Mouse (Mus musculus) ovary, postnatal 36 days (tissue): Measurements from ENCODE around the gene Hist2h3c2.
"Not testable (repeated sequence)": the region's sequence is repeated elsewhere in the genome, so short reads cannot be mapped to it uniquely, and the experiment has no call there.

Experiments
- DNase-seq: peaks from one replicate; pipeline ENCODE4 v3.0.0; 2022; ENCODE audit warnings: low spot score, mixed read lengths

The Hist2h3c2 gene

GRCm38 (mm10) chr3:96235836-96236235, 3.1 kb downstream of the Hist2h3c2 start:
- no peak for DNase-seq

DNA sequence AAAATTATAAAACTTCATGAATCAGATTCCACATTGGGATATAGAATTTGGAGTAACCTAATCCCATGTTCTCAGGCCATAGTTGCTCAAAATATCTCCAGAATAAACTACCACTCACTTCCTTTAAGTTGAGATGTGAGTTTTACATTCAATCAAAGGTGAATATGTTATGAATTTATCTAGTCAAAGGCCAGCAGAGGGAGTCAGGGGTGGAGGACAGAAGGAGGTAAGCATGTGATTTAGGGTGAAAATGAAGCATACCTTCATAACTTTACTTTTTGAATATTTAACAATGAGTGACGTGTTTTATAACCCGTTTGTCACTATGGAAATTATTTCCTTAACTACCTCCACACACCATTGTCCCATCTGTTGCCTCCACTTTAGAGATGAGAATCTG, 4.0 kb downstream of the Hist2h3c2 start:
- no peak for DNase-seq

GRCm38 (mm10) chr3:96231758-96232120, 7.2 kb downstream of the Hist2h3c2 start:
- no peak for DNase-seq

DNA sequence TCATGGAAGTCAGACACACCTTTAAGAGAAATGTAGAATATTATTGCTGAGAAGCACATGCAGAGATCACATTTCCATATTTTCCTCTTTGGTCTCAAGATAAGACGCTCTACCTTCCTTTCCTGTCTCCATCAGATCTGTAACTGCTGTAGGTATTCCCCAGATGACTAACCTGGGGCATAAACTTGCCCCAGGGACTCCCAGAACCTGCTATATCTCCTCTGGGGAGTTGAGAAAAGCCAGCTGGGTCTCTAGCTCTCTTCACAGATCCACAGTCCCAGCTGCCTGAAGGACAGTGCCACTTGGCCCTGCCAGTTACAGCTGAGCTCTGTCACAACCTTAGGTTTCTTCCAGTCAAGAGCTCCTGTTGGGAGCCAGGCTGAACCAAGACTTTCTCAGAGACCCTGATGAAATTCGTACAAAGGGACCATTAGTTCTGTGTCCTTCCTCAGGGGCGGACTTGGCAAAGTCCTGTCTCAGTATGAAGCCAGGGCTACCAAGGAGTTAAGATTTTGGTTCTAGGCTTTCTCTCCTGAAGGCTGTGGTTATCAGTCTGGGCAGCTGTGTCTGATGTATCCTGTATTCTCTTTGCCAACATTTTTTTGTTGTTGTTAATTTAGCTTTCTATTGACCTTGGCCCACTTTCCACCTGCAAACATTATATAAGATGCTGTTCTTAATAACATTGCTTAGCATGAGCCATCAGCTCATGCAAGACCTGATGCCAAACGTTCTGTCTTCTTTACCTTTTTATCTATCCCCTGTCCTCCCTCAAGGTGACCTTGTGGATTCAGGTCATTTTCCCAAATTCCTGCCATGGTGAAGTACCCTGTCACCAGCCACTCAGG, 7.8 kb downstream of the Hist2h3c2 start:
- no peak for DNase-seq

- no peak for DNase-seq
These were observed 8.5 kb downstream of the Hist2h3c2 start for GRCm38 (mm10) chr3:96230404-96230803.

GRCm38 (mm10) chr3:96228828-96229227, 10.1 kb downstream of the Hist2h3c2 start:
- DNase-seq, result no peak

DNA sequence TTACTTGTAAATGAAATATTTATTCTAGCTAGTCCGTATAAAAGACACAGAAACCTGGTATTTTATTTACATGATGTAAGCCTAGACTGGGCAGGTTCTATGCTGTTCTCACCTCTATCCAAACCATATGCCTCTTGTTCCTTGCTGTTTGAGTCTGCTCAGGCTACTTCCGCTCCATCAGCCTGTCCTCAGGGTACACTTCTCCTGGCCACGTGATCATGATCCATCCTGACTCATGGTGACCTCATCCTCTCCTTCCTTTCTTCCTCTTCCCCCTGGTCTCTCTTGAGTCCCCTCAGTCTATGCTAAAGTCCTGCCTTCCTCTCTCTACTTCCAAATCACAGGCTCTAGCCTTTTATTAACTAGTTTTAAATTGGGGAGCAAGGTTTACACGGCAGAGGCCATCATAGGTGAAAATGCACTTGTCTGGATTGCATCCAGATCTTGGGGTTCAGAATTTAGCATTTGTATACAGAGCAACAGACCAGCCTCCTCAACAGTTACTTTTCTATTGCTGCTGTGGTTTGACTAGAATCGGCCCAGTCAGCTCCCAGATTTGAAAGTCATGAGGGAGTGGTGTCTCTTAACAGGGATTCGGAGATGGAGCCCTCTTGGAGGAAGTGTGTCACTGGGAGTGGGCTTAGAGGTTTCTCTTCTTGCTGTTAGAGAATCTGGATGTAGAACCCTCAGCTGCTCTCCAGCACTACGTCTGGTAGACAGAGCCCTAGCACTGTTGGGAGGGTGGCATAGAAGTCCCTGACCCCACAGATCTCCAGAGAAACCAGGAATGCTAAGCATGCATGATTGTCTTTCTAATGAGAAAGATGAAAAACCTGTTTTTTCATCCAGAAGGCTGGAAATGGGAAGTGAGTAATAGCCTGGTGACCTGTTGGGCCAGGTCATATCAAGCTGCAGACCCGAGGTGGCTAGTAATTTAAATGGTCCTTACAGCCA, 12.0 kb downstream of the Hist2h3c2 start:
- no peak for DNase-seq

DNA sequence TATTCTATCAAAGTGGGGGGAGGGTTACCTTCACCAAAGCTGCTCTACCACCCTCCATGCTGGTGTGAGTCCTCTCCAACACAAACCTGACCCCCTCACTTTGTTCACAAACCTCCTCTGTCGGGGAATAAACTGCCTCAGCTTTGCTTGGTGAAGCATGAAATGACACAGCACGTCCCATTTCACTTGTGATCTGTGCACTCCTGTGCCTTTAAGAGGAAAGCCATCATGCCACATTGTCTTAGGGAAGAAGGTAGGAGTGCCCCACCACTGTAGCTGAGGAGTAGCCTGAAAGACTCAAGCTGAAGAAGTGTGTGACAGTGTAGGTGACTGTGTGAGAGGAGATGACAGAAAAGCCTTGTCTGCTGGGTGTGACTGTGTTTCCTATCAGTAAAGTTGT, 13.5 kb downstream of the Hist2h3c2 start:
- DNase-seq, result no peak

GRCm38 (mm10) chr3:96222774-96223173, 16.2 kb downstream of the Hist2h3c2 start:
- DNase-seq, result no peak

DNA sequence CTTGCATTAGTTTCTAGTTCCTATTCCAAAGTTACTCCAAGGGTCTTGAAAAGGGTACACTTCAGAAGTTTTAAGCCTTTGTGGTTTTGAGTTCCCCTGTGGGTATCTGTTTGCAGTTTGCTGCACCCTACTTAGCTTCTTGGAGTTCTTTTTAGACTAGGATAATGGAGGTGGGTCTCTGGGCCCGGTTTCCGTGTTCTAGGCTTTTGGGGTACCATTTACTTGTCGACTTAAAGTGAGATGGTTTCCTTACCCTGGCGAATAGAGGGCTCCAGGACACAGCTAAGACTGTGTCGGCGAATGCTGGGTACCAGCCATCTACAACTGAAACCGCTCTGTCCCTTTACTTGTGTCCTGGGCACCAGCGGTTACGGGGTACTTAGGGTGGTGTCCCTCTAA, 17.3 kb downstream of the Hist2h3c2 start:
- DNase-seq, result peak; percentile 28

DNA sequence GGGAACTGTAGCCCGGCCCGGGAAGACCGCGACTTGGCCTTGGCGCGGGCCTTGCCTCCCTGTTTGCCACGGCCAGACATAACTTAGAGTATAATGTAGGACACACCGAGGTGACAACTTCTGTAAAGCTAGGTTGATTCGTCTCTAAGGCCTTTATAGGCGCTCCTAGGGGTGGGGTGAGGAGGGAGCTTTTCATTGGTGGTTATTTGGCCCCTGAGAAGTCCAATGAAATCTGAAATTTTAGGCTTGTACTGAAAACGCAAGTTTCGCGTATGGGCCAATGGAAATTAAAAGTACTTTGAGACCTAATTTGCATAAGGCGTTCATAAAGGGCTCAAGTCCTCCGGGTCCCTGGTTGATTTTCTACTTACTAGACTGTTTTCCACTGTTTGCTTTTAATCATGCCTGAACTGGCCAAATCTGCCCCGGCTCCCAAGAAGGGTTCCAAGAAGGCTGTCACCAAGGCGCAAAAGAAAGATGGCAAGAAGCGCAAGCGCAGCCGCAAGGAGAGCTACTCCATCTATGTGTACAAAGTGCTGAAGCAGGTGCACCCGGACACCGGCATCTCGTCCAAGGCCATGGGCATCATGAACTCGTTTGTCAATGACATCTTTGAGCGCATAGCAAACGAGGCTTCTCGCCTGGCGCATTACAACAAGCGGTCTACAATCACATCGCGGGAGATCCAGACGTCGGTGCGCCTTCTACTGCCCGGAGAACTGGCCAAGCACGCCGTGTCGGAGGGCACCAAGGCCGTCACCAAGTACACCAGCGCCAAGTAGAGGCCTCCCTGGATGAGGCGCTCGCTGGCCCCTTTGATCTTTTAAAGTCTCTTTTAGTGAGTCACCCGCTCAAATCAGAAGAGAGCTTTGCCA, 17.9 kb downstream of the Hist2h3c2 start, which contains the start of the genes Hist2h2ac and Hist2h2be:
Gene Hist2h2ac (minus strand): TSS at position 116 of the 875 bp plus-strand sequence.
Gene Hist2h2be (plus strand): TSS at position 355 of the 875 bp plus-strand sequence.
- DNase-seq, result peak; percentile 79

- not testable (repeated sequence) for DNase-seq
These were observed 18.7 kb downstream of the Hist2h3c2 start for GRCm38 (mm10) chr3:96220131-96220764.

GRCm38 (mm10) chr3:96219661-96220130, 19.2 kb downstream of the Hist2h3c2 start, which contains the start of the genes Bola1 and Hist2h2ab:
Bola1 (minus strand) TSS chr3:96219709.
Hist2h2ab (plus strand) TSS chr3:96219865.
- peak; percentile 79 for DNase-seq

- no peak for DNase-seq
These were observed 19.7 kb downstream of the Hist2h3c2 start for GRCm38 (mm10) chr3:96219191-96219641.

DNA sequence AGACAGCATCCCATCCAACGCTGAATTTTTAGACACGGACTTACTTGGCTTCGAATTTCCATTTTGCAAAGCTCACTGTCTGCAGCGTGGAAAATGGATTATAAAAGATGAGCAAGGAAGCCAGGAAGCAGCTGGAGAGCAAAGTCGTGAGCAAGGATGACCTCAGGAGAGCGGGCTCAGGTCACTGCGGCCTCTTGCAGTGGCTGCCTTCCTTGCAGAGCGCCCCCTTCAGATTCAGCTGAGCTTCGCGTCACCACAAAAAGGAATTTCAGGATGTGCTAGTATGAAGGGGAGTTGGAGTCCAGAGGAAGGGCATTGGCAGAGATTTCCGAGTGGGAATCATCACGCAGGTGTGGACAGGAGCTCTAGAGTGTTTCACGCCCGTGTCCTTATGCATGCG, 29.7 kb downstream of the Hist2h3c2 start:
- DNase-seq, result peak; percentile 41

GRCm38 (mm10) chr3:96207819-96208218, 31.1 kb downstream of the Hist2h3c2 start:
- no peak for DNase-seq

DNA sequence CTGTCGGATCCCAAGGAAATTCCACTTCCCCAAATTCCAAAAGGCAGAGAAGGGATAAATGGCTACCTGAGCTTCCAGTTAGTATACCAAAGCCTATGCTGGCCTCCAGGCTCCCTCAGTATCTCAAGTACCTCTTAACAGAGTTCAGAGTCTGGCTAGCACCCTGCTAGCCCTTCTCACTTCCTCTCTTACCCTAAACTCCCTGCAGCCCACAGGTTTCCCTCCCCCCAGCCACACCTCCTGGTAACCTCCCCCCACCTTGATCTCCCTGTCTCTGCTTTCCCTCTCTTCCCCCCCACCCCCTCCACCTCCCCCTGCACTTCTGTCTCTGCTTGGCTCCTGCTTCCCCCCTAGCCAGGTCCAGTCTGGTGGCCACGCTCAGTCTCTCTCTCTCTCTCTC, 39.2 kb downstream of the Hist2h3c2 start:
- DNase-seq, result no peak

- DNase-seq, result not testable (repeated sequence)
These were observed 40.2 kb downstream of the Hist2h3c2 start for GRCm38 (mm10) chr3:96198601-96199251.

- DNase-seq, result no peak
These were observed 40.7 kb downstream of the Hist2h3c2 start for GRCm38 (mm10) chr3:96198181-96198580.

DNA sequence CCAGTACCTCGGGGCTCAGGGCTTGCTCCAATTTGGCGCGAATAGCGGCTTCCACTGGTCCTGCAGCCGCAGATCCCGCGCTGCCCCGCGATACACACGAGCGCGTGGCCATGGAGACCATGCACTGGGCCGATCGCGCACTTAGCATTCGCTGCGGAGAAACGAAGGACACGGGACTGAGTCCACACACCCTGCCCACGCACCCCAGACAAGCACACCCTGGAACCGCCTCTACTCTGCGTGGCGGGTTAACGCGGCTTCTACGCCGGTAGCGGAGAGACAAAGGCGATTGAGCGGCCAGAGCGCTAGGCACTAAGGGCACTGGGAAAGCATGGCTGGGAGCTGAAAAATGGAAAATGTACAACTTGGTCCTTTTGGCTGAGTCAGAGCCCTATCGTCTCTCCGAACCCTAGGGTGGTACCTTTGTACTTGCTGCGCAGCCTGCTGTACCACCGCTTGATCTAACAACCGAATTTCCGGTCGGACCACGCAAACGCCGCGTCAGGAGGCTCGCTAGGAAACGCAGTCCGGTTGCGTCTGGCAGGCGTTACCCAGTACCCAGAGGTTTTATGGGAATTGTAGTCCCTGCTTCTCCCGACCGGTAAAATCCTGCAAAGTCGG, 41.7 kb downstream of the Hist2h3c2 start:
- DNase-seq, result peak; percentile 84
